Mouse (Mus musculus): ENCODE measurements at regions not wholly inside any gene's neighbourhood (a gene's known extent, or its start where the extent isn't known, plus 50 kb on each side); places are given as distances from the start of the nearest gene placed in this dataset.
"Not testable (repeated sequence)": the region's sequence is repeated elsewhere in the genome, so short reads cannot be mapped to it uniquely, and the experiment has no call there.

DNA sequence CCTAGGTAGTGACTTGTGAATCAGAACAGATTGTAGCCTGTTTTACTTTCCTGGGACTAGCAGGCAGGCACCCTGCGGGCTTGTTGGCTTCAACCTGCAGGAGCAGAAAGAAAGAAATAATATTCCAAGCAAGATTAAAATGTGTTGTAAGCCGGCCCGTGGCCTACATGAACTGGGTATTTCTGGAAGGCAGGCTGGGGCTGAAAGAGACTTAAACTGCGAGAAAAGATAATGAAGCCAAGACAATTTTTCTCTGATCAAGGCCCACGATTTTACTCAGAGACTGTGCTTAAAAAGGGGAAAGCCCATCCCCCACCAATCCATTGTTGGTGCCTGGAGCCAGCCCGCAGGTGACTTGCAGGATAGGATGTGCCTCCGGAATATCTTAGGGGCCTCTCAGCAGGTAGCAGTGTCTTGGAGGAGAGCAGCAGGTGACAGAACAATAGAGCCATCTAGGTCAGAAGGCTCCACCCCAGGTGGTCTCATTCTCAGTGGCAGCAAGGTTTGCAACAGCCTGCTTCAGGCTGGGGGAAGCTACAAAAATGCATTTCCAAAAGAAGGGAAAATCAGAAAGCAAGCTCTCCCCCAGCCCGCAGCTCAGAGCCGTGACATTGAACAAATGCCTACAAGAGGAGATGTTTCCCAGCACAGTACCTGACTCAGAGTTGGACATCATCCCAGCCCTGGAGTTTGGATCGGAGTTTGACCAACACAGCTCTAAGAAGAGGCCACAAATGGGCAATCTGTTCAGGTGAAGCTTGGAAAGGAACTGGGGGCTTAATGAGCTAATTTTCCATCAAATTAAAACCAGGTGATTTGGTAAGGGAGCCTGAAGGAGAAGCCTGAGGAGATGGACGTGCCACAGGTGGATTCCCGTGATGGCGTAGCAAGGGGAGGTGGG, 121.4 kb upstream of the Slc1a3 start:
- no peak for DNase-seq (ENCODE audit: low spot score in 2 of 2)

DNA sequence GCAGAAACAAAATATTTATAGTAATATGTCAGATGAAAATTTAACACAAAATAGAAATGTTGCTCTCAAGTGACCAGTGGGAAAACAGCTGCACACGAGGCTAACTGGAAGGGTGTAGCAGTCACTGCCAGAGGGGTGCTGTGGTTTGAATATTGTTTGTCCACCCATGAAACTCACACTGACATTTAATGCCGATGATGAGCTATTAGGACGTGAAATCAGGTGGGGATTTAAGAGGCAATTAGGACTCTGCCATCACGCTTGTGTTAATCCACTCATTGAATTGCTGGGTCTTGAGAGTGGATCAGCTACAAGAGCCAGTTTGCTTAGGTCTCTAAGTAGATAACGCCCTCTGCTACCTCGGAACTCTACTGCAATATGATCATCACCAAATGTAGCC, 114.3 kb upstream of the Slc1a3 start:
- no peak for DNase-seq (ENCODE audit: low spot score in 2 of 2)

DNA sequence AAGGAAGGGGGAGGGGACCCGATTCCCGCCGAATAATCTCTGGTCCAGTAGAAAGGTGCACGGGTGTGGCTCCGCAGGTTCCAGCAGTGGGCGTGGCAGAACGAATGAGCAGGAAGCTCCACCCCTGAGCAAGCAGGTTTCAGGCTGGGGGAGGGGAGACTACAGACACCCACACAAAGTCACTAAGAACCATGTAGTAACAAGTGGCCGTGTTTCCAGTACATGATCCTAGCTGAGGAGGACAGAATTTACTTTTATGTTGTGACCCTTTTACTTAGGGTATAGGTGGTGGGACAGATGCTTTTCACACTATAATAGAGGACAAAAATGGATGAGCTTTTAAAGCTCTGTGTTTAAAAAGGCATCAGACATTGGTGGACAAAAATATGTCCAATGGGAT, 112.2 kb upstream of the Slc1a3 start:
- not testable (repeated sequence) for DNase-seq (ENCODE audit: low spot score in 2 of 2)

DNA sequence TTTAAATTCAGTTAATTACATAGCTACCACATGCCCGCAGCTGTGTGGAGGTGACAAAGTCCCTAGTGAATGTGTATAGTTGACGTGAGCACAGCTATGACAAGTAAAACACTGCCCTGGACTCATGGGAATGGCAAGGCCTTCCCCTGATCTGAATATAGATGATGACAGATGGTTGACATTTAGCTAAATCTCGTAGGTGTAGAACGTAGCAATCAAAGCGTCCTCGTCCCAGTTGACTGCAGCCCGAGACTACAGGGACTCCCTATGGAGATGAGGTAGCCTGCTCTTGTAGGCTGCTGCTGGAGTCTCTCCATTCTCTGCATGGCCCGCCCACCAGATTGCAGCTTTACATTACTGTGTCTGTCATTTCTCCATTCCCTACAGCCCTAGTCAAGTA, 107.0 kb upstream of the Slc1a3 start:
- no peak for DNase-seq (ENCODE audit: low spot score in 2 of 2)

DNA sequence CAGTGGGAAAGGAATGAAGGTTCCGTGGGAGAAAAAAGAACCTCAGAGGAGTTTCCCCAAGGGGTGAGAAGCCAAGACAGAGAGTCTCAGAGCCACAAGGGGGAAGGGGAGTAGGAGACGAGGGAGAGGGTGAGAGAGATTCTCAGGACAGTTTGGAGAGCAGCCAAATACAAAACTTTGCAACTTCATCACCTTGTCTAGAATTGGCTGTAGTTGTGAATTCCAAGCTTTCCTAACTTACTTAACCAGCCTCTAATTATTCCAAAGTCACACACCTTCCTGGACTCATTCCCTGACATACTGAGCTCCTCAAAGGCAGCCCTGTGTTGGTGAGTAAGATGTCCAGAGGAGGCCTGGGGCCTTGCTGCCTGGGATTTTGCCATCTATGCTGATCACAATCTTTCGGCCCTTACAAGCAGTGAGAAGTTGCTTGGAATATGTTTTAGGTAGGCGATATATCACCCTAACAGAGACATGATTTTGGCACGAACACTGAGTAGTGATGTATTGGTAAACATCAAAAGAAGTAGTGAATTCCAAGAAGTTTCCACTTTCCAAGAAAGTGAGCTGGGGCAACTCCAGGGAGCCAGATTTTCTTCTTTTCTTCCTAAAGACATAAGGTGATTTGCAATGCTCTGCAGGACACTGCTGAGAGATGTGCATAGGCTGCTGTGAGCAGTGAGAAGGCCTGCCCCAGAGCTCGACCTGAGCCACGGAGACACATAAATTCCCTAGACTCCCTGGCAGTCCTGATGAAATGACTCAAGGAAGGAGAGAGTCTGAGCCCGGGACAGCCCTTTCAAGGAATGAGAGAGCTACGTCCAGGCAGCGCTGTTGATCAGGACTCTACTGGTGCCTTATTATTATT, 106.2 kb upstream of the Slc1a3 start:
- no peak for DNase-seq (ENCODE audit: low spot score in 2 of 2)

DNA sequence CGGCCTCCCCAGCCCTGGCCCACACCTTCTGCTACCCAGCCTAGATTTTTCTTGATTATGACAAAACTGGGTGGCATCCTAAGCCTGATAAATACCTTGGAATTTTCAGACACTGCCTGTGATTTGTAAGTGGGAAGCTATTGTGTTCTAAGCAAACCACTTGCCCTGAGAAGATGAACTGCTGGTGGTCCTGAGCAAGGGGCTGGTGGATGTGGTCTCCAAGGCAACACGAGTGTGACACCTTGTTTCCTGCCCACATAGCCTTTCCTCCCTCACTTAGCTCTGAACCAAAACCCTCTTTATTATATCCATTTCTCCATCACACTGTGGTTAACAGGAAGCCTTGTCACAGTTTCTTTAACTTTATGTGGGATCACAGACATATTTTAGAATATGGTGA, 105.4 kb upstream of the Slc1a3 start:
- no peak for DNase-seq (ENCODE audit: low spot score in 2 of 2)

DNA sequence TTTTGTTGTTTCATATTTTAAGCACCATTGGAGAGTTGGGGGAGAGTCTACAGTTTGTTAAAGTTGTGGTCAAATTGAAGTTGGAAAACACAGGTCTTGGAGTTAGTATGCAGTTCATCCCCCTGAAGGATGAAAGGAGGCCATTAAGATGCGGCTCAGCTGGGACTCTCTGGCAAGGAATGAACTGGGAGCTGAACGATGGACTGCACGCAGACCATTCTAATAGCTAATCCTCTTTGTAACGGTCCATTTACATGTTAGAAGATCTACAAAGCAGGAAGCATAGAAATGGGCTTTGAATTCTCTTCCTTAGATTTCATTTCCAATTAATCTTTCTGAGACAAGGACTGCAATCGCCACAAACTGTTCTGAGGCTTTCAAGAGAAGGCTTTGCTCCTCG, 104.7 kb upstream of the Slc1a3 start:
- peak; percentile 59 to 66 for DNase-seq (ENCODE audit: low spot score in 2 of 2)

DNA sequence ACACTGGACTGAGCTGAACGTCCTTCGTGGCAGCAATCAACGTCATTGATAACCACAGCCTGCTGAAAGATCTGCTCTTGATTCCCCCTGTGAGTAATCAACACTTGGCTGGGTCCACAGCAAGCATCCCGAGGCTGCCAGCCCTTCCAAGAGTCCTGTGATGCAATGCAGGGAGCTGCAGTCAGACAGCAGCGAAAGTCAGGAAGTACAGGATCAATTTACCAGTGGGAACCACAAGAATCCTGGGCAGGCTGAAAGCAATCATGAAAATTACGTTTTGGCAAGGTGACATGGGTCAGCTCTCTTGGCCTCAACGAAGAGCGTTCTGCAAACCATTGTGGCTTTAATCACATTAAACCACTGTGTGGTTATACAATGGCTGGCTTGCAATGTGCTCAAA, 95.8 kb upstream of the Slc1a3 start:
- no peak for DNase-seq (ENCODE audit: low spot score in 2 of 2)

DNA sequence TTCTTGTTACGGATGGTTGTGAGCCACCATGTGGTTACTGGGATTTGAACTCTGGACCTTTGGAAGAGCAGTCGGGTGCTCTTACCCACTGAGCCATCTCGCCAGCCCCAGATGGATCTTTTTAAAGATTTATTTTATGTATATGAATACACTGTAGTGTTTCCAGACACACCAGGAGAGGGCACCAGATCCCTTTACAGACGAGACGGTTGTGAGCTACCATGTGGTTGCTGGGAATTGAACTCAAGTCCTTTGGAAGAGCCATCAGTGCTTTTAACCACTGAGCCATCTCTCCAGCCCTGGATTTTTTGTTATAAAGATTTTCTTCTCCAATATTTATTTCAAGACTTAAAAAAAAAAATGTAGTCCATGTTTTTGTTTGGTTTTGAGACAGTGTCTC, 95.0 kb upstream of the Slc1a3 start:
- DNase-seq (ENCODE audit: low spot score in 2 of 2), result not testable (repeated sequence)

DNA sequence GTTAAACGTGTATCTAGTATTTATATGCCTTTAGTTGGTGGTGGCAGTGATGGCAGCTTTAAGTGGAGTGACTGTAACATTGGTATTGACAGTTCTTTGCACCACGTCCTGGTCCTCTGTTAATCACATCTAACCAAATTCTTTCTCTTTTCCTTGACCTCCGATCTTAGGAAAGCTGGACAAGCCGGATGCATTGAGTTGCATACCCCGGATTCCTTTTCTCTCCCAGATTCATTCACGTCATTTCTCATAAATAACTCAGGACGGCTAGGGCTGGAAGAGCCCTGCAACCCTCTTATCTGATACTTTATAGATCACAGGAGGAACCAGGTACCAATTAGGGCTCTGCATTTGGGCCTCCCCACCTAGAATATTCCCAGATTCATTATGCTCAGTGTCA, 91.5 kb upstream of the Slc1a3 start:
- DNase-seq (ENCODE audit: low spot score in 2 of 2), result no peak

DNA sequence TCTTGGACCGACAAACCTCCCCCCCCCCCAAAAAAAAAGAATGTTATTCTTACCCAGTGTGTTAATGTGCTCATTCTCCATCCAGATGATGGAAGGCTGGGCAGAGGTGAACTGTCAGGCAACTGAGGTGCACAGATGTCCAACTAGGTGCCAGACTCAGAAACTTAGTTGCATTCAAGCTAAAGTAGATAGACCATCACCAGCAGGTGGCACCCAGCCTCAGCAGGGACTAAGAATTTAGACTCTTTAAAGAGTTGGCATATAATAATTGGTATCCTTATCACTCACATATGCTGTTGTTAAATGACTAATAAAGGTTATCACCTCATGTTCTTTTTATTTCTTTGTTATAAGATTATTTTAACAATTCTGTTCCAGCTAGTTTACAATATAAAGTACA, 86.5 kb upstream of the Slc1a3 start:
- DNase-seq (ENCODE audit: low spot score in 2 of 2), result no peak

DNA sequence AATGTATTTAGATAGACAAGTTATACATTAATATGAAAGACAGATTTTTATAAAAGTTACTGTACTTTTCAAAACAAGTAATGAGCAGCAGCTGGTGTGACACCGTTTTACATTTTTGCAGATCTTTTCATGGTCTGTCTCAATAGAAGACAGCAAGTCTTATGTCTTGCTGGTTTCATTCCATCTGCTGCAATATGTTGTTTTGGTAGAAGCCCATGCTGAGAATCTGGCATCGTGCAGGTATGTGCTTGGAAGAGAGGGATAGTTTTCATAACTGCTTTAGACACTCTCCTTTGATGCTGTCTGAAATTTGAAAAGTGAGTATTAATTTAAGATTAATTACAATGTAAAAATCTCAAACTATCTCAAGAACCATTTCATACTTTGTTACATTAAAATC, 81.5 kb upstream of the Slc1a3 start:
- DNase-seq (ENCODE audit: low spot score in 2 of 2), result peak; percentile 30 to 47

DNA sequence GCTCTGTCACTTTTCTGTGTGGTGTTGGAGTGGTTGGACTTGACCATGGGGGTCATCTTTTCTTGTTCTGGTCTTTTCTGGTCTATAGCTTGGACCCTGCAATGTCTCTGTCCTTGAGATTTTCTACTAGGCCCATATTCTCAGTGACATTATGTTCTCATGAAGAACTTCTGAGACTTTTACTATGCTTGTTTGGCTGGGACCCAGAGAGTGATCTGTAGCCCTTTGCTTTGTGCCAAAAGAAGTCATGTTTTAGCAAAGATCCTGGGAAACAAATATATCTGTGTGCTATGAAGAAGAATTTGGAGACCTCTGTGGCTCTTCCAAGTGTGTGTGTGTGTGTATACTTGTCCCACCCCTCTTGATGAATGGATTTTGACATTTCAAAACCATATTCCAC, 79.4 kb upstream of the Slc1a3 start:
- DNase-seq (ENCODE audit: low spot score in 2 of 2), result no peak

DNA sequence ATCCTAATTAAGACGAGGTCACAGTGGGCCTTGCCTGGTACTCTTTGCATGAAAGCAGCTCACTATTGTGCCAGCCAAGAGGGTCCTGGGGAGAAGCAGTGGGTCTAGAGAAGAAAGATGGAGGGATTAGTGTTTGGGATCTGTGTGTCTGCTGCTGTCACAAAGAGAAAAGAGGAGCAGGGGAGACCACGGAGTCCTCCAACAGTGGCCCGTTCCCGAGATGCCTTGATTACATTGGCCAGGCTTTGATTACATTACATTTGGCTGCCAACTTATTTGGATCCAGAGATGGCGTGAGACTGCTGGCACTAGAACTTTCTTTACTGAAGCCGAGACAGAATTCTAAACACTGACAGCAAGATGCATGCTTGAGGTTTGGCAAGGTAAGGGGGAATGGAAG, 78.4 kb upstream of the Slc1a3 start:
- no peak for DNase-seq (ENCODE audit: low spot score in 2 of 2)

DNA sequence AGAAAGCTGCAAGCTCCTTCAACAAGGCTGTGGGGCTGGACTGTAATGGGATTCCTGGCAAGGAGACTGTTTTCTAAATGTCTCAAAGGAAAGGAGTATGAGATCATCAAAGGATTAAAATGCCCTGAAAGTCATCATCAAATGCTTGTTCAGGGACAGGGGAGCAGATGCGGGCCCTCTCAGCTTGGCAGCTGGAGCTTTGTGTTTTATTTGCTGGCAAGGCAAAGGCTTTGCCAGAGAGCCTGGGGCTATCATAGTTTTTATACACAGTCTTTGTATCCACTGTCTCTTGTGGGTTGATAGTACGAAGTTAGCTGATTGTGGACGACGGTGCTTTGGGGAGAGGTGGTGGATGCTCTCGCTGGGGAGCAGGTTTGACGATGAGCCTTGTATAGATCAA, 75.0 kb upstream of the Slc1a3 start:
- no peak for DNase-seq (ENCODE audit: low spot score in 2 of 2)

DNA sequence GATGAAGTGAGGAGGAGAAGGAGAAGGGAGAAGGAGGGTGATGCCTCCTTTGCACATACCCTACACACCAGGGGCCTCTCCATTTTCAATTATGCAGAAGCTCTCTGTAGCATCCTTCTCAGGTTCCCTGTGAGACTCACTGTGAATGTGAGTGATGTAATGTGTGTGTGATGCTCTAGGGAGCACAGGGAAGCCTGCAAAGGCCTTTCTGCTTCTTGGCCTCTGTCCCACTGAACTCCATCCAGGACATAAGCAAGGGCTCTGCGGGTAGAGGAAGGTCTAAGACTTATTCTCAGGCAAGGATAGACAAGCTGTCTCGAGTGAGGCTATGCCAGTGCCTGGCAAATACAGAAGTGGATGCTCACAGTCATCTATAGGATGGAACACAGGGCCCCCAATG, 73.0 kb upstream of the Slc1a3 start:
- DNase-seq (ENCODE audit: low spot score in 2 of 2), result no peak

DNA sequence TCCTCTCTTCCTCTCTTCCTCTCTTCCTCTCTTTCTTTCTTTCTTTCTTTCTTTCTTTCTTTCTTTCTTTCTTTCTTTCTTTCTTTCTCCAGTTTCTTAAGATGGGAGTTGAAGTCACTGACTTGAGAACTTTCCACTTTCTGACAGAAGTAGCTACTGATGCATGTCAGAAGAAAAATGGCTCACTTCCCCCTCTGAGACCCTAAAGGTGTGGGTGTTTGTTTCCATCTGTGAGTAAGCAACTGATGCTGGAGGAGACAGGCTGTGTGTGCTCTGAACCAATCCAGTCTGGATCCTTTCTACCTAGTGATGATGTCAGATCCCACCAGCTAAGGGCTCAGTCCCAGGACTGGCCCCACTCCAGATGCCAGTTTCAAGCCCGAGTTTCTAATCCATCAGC, 72.5 kb upstream of the Slc1a3 start:
- no peak for DNase-seq (ENCODE audit: low spot score in 2 of 2)

DNA sequence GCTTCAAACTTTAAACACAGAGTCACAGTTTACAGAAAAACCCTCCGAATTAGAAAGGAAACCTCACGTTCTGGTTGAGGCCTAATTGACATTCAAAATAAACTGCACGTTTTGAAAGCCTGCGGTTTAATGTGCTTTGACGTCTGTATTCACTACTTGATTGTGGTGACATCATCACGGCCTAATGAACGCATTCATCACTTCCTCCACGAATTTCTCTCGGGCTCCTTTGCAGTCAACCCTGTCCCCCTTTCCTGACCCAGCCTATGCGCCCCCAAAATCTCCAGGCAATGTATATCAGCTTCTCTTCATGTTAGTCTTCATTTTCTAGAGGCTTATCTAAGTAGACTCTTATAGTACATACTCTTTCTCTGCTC, 71.6 kb upstream of the Slc1a3 start:
- DNase-seq (ENCODE audit: low spot score in 2 of 2), result no peak

DNA sequence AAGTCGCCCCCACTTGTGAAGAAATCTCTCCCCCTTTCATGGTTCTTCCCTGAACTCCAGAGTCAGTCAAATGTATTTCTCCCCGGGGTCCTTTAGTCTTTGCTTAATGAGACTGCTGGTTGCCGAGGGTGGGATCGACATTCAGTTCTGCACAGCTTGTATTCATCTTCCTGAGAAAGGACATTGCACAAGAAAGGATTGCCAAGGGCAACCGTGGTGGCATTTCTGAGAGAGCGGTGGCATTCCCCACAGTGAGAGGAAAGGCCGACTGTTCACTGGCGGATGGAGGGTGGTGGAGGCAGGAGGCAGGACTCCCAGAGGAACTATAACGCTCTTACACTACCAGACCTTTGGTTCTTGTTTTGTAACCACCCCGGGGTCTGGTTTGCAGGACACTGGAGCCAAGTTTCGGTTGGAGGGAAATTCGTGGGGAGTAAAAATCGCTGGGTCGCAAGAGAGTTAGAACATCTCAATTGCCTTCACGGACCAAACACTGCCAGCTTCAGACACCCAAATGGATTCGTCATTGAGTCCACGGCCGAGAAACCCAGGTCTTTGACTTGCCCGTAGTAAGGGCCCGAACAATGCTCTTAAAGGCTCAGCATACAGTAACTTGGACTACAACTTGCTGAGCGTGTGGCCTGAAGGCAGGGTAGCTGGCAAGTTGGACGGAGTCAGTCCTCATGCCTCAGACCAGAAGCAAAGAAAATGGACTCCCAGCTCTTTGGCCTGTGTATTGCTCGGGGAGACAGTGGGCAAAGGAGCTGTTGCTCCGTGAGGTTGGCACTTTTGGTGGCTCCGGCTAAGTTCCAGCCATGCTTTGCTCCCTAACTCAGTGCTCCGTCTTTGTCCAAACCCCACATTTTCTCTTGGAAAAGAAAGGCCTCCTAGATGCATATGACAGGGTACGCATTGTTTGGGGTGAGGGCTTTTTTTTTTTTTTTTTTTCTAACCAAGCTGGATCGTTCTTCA, 70.9 kb upstream of the Slc1a3 start:
- peak; percentile 80 to 83 for DNase-seq (ENCODE audit: low spot score in 2 of 2)

DNA sequence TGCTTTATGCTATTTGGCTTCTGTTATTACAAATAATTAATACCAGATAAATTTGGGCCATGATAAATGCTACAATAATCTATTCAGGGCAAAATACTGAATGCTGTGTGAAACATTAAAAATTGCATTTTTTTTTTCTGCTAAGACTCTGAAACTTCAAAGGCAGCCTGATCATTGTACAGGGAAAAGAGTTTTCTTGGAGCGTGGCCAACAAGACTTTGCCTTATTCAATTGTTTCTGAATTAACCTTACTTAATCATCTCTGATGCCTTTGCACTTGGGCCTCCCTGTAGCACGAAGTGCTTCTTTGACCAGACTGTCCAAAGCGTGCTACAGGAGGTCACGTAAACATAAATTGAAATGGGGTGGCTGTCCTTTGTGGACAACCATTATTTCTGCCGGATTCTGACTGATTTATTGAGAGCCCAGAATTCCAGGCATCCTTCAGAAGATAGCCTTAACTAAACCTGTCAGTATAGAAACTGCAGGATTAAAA, 69.9 kb upstream of the Slc1a3 start:
- no peak for DNase-seq (ENCODE audit: low spot score in 2 of 2)
